Mouse (Mus musculus): Measurements from ENCODE around the gene Rbpjl. TPM values are rescaled to one million over a fixed set of nuclear protein-coding genes. Genes with fewer than 3 reads are reported as not detected.

Rbpjl gene
- polyA plus RNA-seq, 1 experiment from 2014 or later: not detected

GRCm38 (mm10) chr2:164419489-164419888 is 16.5 kb downstream of the Rbpjl start:
- 9% methylated on average over 3 of the region's 3 CpGs for WGBS
- no peak for ATAC-seq (ENCODE audit: low FRiP score, low TSS enrichment)

DNA sequence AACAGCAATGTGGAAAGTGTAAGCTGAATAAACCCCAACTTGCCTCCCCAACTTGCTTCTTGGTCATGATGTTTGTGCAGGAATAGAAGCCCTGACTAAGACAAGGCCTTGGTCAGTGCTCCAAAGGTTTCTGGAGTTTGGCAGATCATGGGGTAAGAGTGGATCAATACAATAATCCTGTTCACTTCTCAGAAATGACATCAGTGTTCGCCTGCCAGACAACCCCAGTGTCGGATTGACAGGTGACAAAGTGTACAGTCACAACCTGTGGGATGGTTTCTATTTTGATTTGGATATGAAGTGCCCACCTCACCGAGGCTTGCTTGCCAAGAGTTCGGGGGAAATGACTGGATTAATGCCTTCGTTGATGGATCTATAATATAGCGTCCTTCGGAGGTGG is 18.4 kb downstream of the Rbpjl start:
- no peak overlapping the region for H3K4me2 ChIP-seq (ENCODE audit: low read length)
- H3K4me3 ChIP-seq (replicated peaks; ENCODE audit: low read depth, low read length): no peak overlapping the region
- H3K9me3 ChIP-seq (ENCODE audit: control insufficient read depth, low read length): no peaks in the 10 kb centered on the region
- no peak overlapping the region for H3K27ac ChIP-seq (replicated peaks; ENCODE audit: low read depth, low read length)
- no peak for DNase-seq
- H3K9ac ChIP-seq (replicated peaks; ENCODE audit: low read length): no peak overlapping the region
- no peak for ATAC-seq (ENCODE audit: low FRiP score, low TSS enrichment)
- H3K4me1 ChIP-seq (ENCODE audit: control insufficient read depth, insufficient read depth, low read length): no peaks in the 10 kb centered on the region
- no peaks in the 10 kb centered on the region for H3K36me3 ChIP-seq (ENCODE audit: control insufficient read depth, insufficient read depth, low read length)
- no peaks in the 10 kb centered on the region for H3K27me3 ChIP-seq (ENCODE audit: control insufficient read depth, insufficient read depth, low read length)
- WGBS: 86% methylated on average over 7 of the region's 7 CpGs

More at GRCm38 (mm10) chr2:164419489-164419888, 16.5 kb downstream of the Rbpjl start:
- Histone ChIP-seq H3K27me3 (ENCODE audit: control insufficient read depth, insufficient read depth, low read length) (no peaks in the 10 kb centered on the region), H3K9me3 (ENCODE audit: control insufficient read depth, low read length) (no peaks in the 10 kb centered on the region), H3K4me2 (ENCODE audit: low read length) (no peak overlapping the region), H3K9ac (replicated peaks; ENCODE audit: low read length) (no peak overlapping the region), H3K4me1 (ENCODE audit: control insufficient read depth, insufficient read depth, low read length) (no peaks in the 10 kb centered on the region), H3K36me3 (ENCODE audit: control insufficient read depth, insufficient read depth, low read length) (no peaks in the 10 kb centered on the region), H3K27ac (replicated peaks; ENCODE audit: low read depth, low read length) (no peak overlapping the region), H3K4me3 (replicated peaks; ENCODE audit: low read depth, low read length) (no peak overlapping the region)
- DNase-seq: no peak

- ATAC-seq (ENCODE audit: low FRiP score, low TSS enrichment) (no peak), DNase-seq (no peak)
- H3K4me3 ChIP-seq (replicated peaks; ENCODE audit: low read depth, low read length): no peak overlapping the region
- no peaks in the 10 kb centered on the region for H3K9me3 ChIP-seq (ENCODE audit: control insufficient read depth, low read length)
- H3K4me1 ChIP-seq (ENCODE audit: control insufficient read depth, insufficient read depth, low read length): no peaks in the 10 kb centered on the region
- H3K4me2 ChIP-seq (ENCODE audit: low read length): no peak overlapping the region
- no peak overlapping the region for H3K27ac ChIP-seq (replicated peaks; ENCODE audit: low read depth, low read length)
- H3K9ac ChIP-seq (replicated peaks; ENCODE audit: low read length): no peak overlapping the region
- no peaks in the 10 kb centered on the region for H3K27me3 ChIP-seq (ENCODE audit: control insufficient read depth, insufficient read depth, low read length)
- 88% methylated on average over 8 of the region's 8 CpGs for WGBS
- no peaks in the 10 kb centered on the region for H3K36me3 ChIP-seq (ENCODE audit: control insufficient read depth, insufficient read depth, low read length)
Measured at GRCm38 (mm10) chr2:164421979-164422378, 19.0 kb downstream of the Rbpjl start.

DNA sequence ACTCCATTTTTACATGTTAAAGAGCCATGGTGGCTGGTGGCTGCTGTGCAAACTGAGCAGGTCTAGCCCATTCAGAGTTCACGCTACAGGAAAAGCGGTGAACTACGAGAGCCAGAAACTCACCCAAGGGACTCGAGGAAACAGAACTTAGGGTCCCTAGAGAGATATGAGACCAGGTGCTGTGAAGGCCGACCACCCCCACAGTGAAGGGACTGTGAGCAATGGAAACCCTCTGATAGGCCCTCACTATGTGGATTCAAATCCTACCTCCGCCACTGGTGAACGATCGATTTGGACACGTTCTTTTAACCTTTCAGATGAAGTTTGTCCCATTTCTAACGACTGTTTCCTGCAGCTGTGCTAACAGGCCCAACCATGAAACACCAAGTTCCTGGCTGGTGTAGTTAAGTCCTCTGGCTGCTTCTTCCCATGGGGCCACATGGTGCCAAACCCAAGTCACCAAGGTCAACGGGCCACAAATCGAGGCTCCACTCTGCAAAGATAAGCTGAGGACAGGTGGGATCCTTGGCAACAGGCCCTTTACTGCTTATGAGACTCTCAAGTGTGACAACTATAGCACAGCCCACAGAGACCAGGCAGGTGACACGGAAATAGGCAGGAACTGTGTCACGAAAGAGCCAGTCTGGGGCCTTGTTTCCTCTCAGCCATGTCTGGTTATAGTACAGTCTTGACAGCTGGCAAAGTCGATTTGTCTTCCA is 19.9 kb downstream of the Rbpjl start:
- WGBS: 92% methylated on average over 15 of the region's 15 CpGs
- ATAC-seq (ENCODE audit: low FRiP score, low TSS enrichment) (no peak), DNase-seq (no peak)
- no peak overlapping the region for H3K4me2 ChIP-seq (ENCODE audit: low read length)
- no peak overlapping the region for H3K9ac ChIP-seq (replicated peaks; ENCODE audit: low read length)
- H3K27me3 ChIP-seq (ENCODE audit: control insufficient read depth, insufficient read depth, low read length): no peaks in the 10 kb centered on the region
- no peaks in the 10 kb centered on the region for H3K36me3 ChIP-seq (ENCODE audit: control insufficient read depth, insufficient read depth, low read length)
- H3K9me3 ChIP-seq (ENCODE audit: control insufficient read depth, low read length): no peaks in the 10 kb centered on the region
- H3K4me3 ChIP-seq (replicated peaks; ENCODE audit: low read depth, low read length): no peak overlapping the region
- no peaks in the 10 kb centered on the region for H3K4me1 ChIP-seq (ENCODE audit: control insufficient read depth, insufficient read depth, low read length)
- H3K27ac ChIP-seq (replicated peaks; ENCODE audit: low read depth, low read length): no peak overlapping the region

DNA sequence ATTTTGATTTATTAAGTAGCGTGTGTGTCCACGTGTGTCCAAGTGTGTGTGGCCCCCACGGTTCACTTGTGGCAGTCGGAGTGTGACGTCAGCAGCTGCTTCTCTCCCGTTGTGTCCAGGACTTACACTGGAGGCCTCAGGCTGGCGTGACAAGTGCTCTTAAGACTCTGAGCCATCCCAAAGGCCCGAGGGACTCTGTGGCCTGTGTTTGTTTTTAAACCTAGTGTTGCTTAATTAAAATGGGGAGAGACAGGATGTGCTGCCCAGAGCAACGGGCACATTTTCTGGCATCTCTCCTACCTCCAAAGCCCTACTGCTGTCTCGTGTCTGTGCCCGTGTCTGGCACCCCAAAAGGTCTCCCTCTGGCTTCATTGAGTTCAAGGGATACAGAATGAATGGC is 20.5 kb downstream of the Rbpjl start:
- 92% methylated on average over 11 of the region's 11 CpGs for WGBS
- ATAC-seq (ENCODE audit: low FRiP score, low TSS enrichment) (no peak), DNase-seq (no peak)
- H3K4me3 ChIP-seq (replicated peaks; ENCODE audit: low read depth, low read length): no peak overlapping the region
- no peak overlapping the region for H3K27ac ChIP-seq (replicated peaks; ENCODE audit: low read depth, low read length)
- H3K9ac ChIP-seq (replicated peaks; ENCODE audit: low read length): no peak overlapping the region
- H3K9me3 ChIP-seq (ENCODE audit: control insufficient read depth, low read length): no peaks in the 10 kb centered on the region
- no peaks in the 10 kb centered on the region for H3K27me3 ChIP-seq (ENCODE audit: control insufficient read depth, insufficient read depth, low read length)
- H3K4me1 ChIP-seq (ENCODE audit: control insufficient read depth, insufficient read depth, low read length): no peaks in the 10 kb centered on the region
- H3K4me2 ChIP-seq (ENCODE audit: low read length): no peak overlapping the region
- no peaks in the 10 kb centered on the region for H3K36me3 ChIP-seq (ENCODE audit: control insufficient read depth, insufficient read depth, low read length)

DNA sequence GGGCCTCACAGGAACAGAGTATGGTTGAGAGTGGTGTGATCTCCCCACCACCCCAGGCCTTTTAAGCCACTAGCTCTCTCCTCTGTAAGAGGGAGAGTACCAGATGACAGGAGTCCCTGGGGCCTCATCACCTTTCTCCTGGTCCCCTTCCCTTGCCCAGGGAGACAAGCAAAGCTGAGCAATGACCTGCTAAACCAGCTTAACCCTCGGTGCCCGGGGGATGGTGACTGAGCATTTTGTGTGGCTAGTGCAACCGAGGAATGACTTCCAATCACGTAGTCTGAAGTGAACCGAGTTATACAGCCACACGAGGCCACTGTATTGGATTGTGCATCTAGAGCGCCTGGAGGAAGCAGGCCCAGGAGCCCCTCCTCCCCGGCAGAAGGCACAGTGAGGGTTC is 21.5 kb downstream of the Rbpjl start:
- no peak overlapping the region for H3K4me3 ChIP-seq (replicated peaks; ENCODE audit: low read depth, low read length)
- no peaks in the 10 kb centered on the region for H3K36me3 ChIP-seq (ENCODE audit: control insufficient read depth, insufficient read depth, low read length)
- no peaks in the 10 kb centered on the region for H3K27me3 ChIP-seq (ENCODE audit: control insufficient read depth, insufficient read depth, low read length)
- H3K4me1 ChIP-seq (ENCODE audit: control insufficient read depth, insufficient read depth, low read length): no peaks in the 10 kb centered on the region
- no peak overlapping the region for H3K4me2 ChIP-seq (ENCODE audit: low read length)
- no peak for DNase-seq
- ATAC-seq (ENCODE audit: low FRiP score, low TSS enrichment): no peak
- H3K9ac ChIP-seq (replicated peaks; ENCODE audit: low read length): no peak overlapping the region
- no peaks in the 10 kb centered on the region for H3K9me3 ChIP-seq (ENCODE audit: control insufficient read depth, low read length)
- 86% methylated on average over 8 of the region's 8 CpGs for WGBS
- no peak overlapping the region for H3K27ac ChIP-seq (replicated peaks; ENCODE audit: low read depth, low read length)

GRCm38 (mm10) chr2:164425401-164425800 is 22.5 kb downstream of the Rbpjl start:
- Histone ChIP-seq H3K4me3 (replicated peaks; ENCODE audit: low read depth, low read length) (no peak overlapping the region), H3K36me3 (ENCODE audit: control insufficient read depth, insufficient read depth, low read length) (no peaks in the 10 kb centered on the region), H3K27ac (replicated peaks; ENCODE audit: low read depth, low read length) (no peak overlapping the region), H3K9me3 (ENCODE audit: control insufficient read depth, low read length) (no peaks in the 10 kb centered on the region), H3K9ac (replicated peaks; ENCODE audit: low read length) (no peak overlapping the region), H3K4me1 (ENCODE audit: control insufficient read depth, insufficient read depth, low read length) (no peaks in the 10 kb centered on the region), H3K27me3 (ENCODE audit: control insufficient read depth, insufficient read depth, low read length) (no peaks in the 10 kb centered on the region), H3K4me2 (ENCODE audit: low read length) (no peak overlapping the region)
- ATAC-seq (ENCODE audit: low FRiP score, low TSS enrichment) (no peak), DNase-seq (no peak)
- WGBS: 90% methylated on average over 5 of the region's 5 CpGs

DNA sequence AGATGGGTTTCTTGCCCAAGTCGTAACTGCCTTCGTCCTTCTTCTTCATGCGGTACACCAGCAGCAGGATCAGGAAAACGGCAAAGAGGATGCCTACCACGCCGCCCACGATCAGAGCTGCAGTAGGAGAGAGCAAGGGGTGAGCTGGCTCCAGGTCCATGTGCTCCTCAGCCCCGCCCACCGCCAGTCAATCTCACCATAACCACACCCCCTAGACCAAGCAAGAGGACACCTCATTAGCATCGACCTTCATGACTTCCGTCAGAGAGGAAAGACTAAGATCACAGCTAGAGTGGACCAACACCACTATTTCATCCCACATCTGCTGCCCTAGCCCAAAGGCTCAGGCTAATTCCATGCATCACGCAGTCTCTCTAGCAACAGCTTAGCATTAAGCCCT is 23.2 kb downstream of the Rbpjl start:
- H3K9ac ChIP-seq (replicated peaks; ENCODE audit: low read length): no peak overlapping the region
- H3K4me1 ChIP-seq (ENCODE audit: control insufficient read depth, insufficient read depth, low read length): no peaks in the 10 kb centered on the region
- H3K36me3 ChIP-seq (ENCODE audit: control insufficient read depth, insufficient read depth, low read length): no peaks in the 10 kb centered on the region
- H3K4me2 ChIP-seq (ENCODE audit: low read length): no peak overlapping the region
- no peak for DNase-seq
- no peaks in the 10 kb centered on the region for H3K9me3 ChIP-seq (ENCODE audit: control insufficient read depth, low read length)
- no peak overlapping the region for H3K4me3 ChIP-seq (replicated peaks; ENCODE audit: low read depth, low read length)
- ATAC-seq (ENCODE audit: low FRiP score, low TSS enrichment): no peak
- H3K27me3 ChIP-seq (ENCODE audit: control insufficient read depth, insufficient read depth, low read length): no peaks in the 10 kb centered on the region
- H3K27ac ChIP-seq (replicated peaks; ENCODE audit: low read depth, low read length): no peak overlapping the region
- WGBS: 32% methylated on average over 12 of the region's 12 CpGs

GRCm38 (mm10) chr2:164426952-164427351 is 24.0 kb downstream of the Rbpjl start:
- 86% methylated on average over 5 of the region's 5 CpGs for WGBS
- DNase-seq: no peak
- H3K4me1 ChIP-seq (ENCODE audit: control insufficient read depth, insufficient read depth, low read length): no peaks in the 10 kb centered on the region
- H3K9ac ChIP-seq (replicated peaks; ENCODE audit: low read length): no peak overlapping the region
- H3K27me3 ChIP-seq (ENCODE audit: control insufficient read depth, insufficient read depth, low read length): no peaks in the 10 kb centered on the region
- no peaks in the 10 kb centered on the region for H3K36me3 ChIP-seq (ENCODE audit: control insufficient read depth, insufficient read depth, low read length)
- no peak overlapping the region for H3K27ac ChIP-seq (replicated peaks; ENCODE audit: low read depth, low read length)
- H3K9me3 ChIP-seq (ENCODE audit: control insufficient read depth, low read length): no peaks in the 10 kb centered on the region
- ATAC-seq (ENCODE audit: low FRiP score, low TSS enrichment): no peak
- no peak overlapping the region for H3K4me2 ChIP-seq (ENCODE audit: low read length)
- H3K4me3 ChIP-seq (replicated peaks; ENCODE audit: low read depth, low read length): no peak overlapping the region

Measured in midbrain, embryonic 14.5 days (tissue).